Mouse (Mus musculus) CH12.LX (cell line): ENCODE results near the gene Miga2. TPM values are rescaled to one million over a fixed set of nuclear protein-coding genes. Genes with fewer than 3 reads are reported as not detected.

Experiments used
- DNase-seq: peaks from one replicate; pipeline ENCODE4 v3.0.0-alpha.2; 2013; ENCODE audit errors: extremely low read depth
- H3K27ac ChIP-seq: 2 replicates; pipeline ENCODE4 v1.5.1; 2012; ENCODE audit warnings: low read depth, mild to moderate bottlenecking, control low read depth, moderate library complexity; ENCODE audit not compliant: insufficient read depth
- H3K27me3 ChIP-seq: replicated peaks from 2 replicates; pipeline ENCODE3; 2012; ENCODE audit warnings: inconsistent platforms
- H3K36me3 ChIP-seq, 2 experiments: replicated peaks in 1 of 2; 2 replicates each; pipeline versions ENCODE3 to v1.6.1; 2012; ENCODE audit warnings: inconsistent platforms in 1 of 2, low read length in 1 of 2, mild to moderate bottlenecking in 1 of 2, mixed read lengths in 1 of 2, moderate library complexity in 1 of 2; ENCODE audit not compliant: control insufficient read depth in 1 of 2, insufficient read depth in 1 of 2
- H3K4me1 ChIP-seq, 2 experiments: 2 replicates each; pipeline ENCODE4 v1.6.1; 2012; ENCODE audit warnings: inconsistent platforms in 1 of 2, moderate library complexity in 1 of 2; ENCODE audit not compliant: insufficient read depth in 2 of 2, control insufficient read depth in 1 of 2
- H3K4me2 ChIP-seq: 2 replicates; pipeline ENCODE4 v1.6.1; 2012; ENCODE audit warnings: low read depth, mild to moderate bottlenecking, control low read depth; ENCODE audit not compliant: poor library complexity, insufficient read depth, severe bottlenecking
- H3K4me3 ChIP-seq, 3 experiments: fragments of 150-350 bp in 1 of 3; sonication (generic) in 1 of 3; replicated peaks in 1 of 3; 2 replicates each; pipeline versions ENCODE3 to v1.5.1; 2011 to 2012; ENCODE audit warnings: low read depth in 2 of 3, low read length in 2 of 3, mild to moderate bottlenecking in 2 of 3, moderate library complexity in 2 of 3, control low read depth in 1 of 3, improper control_type of control experiment in 1 of 3, inconsistent platforms in 1 of 3, mixed read lengths in 1 of 3; ENCODE audit not compliant: poor library complexity in 1 of 3
- H3K79me2 ChIP-seq: replicated peaks from 2 replicates; pipeline ENCODE4 v1.6.1; 2012; ENCODE audit warnings: mild to moderate bottlenecking, moderate library complexity; ENCODE audit not compliant: control insufficient read depth, poor library complexity, insufficient read depth, severe bottlenecking; ENCODE audit errors: extremely low read depth
- H3K9ac ChIP-seq: 2 replicates; pipeline ENCODE4 v1.6.1; 2012; ENCODE audit warnings: low read depth, mild to moderate bottlenecking, control low read depth, moderate library complexity; ENCODE audit not compliant: insufficient read depth
- H3K9me3 ChIP-seq: replicated peaks from 2 replicates; pipeline ENCODE3; 2012; ENCODE audit warnings: low read length, inconsistent platforms, mixed read lengths
- CTCF ChIP-seq, 2 experiments: IDR thresholded peaks in 1 of 2; conservative IDR thresholded peaks in 1 of 2; 2 replicates each; pipeline ENCODE4 v1.5.1; 2011 to 2012; ENCODE audit warnings: low read depth in 2 of 2, low read length in 2 of 2, improper control_type of control experiment in 1 of 2, inconsistent platforms in 1 of 2, mild to moderate bottlenecking in 1 of 2, moderate library complexity in 1 of 2
- ELF1 ChIP-seq: IDR thresholded peaks from 2 replicates; pipeline ENCODE4 v1.6.1; 2014; ENCODE audit warnings: low read depth, mild to moderate bottlenecking, inconsistent platforms, low read length, improper control_type of control experiment
- ETS1 ChIP-seq: conservative IDR thresholded peaks from 2 replicates; pipeline ENCODE4 v1.6.1; 2012; ENCODE audit warnings: low read depth, mild to moderate bottlenecking, inconsistent platforms, low read length, improper control_type of control experiment, moderate library complexity
- GABPA ChIP-seq: IDR thresholded peaks from 2 replicates; pipeline ENCODE4 v1.6.1; 2012; ENCODE audit warnings: low read depth, low read length, improper control_type of control experiment, inconsistent platforms; ENCODE audit not compliant: insufficient replicate concordance
- JUN ChIP-seq: IDR thresholded peaks from 2 replicates; pipeline ENCODE4 v1.6.1; 2011; ENCODE audit warnings: low read depth, mild to moderate bottlenecking, low read length, improper control_type of control experiment, moderate library complexity; ENCODE audit not compliant: insufficient read depth
- KAT2A ChIP-seq: IDR thresholded peaks from 2 replicates; pipeline ENCODE4 v1.6.1; 2012; ENCODE audit warnings: low read length, improper control_type of control experiment, inconsistent platforms; ENCODE audit not compliant: insufficient replicate concordance
- MAFK ChIP-seq: IDR thresholded peaks from 2 replicates; pipeline ENCODE4 v1.6.1; 2011; ENCODE audit warnings: low read length, improper control_type of control experiment; ENCODE audit not compliant: insufficient replicate concordance
- MAZ ChIP-seq: IDR thresholded peaks from 2 replicates; pipeline ENCODE4 v1.6.1; 2012; ENCODE audit warnings: low read depth, mild to moderate bottlenecking, inconsistent platforms, low read length, improper control_type of control experiment, moderate library complexity
- MEF2A ChIP-seq: IDR thresholded peaks from 2 replicates; pipeline ENCODE4 v1.6.1; 2014; ENCODE audit warnings: low read depth, mild to moderate bottlenecking, inconsistent platforms, low read length, improper control_type of control experiment, borderline replicate concordance
- MXI1 ChIP-seq: IDR thresholded peaks from 2 replicates; pipeline ENCODE4 v1.6.1; 2011; ENCODE audit warnings: mild to moderate bottlenecking, low read depth, low read length, improper control_type of control experiment
- MYC ChIP-seq: IDR thresholded peaks from 2 replicates; pipeline ENCODE4 v1.6.1; 2011; ENCODE audit warnings: low read depth, mild to moderate bottlenecking, improper control_type of control experiment, low read length
- NRF1 ChIP-seq: IDR thresholded peaks from 2 replicates; pipeline ENCODE4 v1.6.1; 2014; ENCODE audit warnings: low read depth, mild to moderate bottlenecking, inconsistent platforms, low read length, improper control_type of control experiment, moderate library complexity
- POLR2A ChIP-seq: IDR thresholded peaks from 2 replicates; pipeline ENCODE4 v1.6.1; 2011; ENCODE audit warnings: low read depth, mild to moderate bottlenecking, improper control_type of control experiment, low read length
- POLR2AphosphoS2 ChIP-seq: IDR thresholded peaks from 2 replicates; pipeline ENCODE4 v1.6.1; 2011; ENCODE audit warnings: low read depth, low read length, improper control_type of control experiment
- RAD21 ChIP-seq: IDR thresholded peaks from 2 replicates; pipeline ENCODE4 v1.6.1; 2011; ENCODE audit warnings: low read depth, mild to moderate bottlenecking, low read length, improper control_type of control experiment, moderate library complexity
- RCOR1 ChIP-seq: conservative IDR thresholded peaks from 2 replicates; pipeline ENCODE4 v1.6.1; 2012; ENCODE audit warnings: low read depth, mild to moderate bottlenecking, inconsistent platforms, low read length, improper control_type of control experiment
- SMC3 ChIP-seq: IDR thresholded peaks from 2 replicates; pipeline ENCODE4 v1.6.1; 2011; ENCODE audit warnings: low read depth, low read length, improper control_type of control experiment
- TCF12 ChIP-seq: IDR thresholded peaks from 2 replicates; pipeline ENCODE4 v1.6.1; 2014; ENCODE audit warnings: low read depth, mild to moderate bottlenecking, inconsistent platforms, low read length, improper control_type of control experiment
- USF1 ChIP-seq: IDR thresholded peaks from 2 replicates; pipeline ENCODE4 v1.6.1; 2014; ENCODE audit warnings: low read depth, mild to moderate bottlenecking, inconsistent platforms, low read length, improper control_type of control experiment
- ZC3H11A ChIP-seq: IDR thresholded peaks from 2 replicates; pipeline ENCODE4 v1.6.1; 2012; ENCODE audit warnings: low read depth, mild to moderate bottlenecking, inconsistent platforms, low read length, improper control_type of control experiment
- ZKSCAN1 ChIP-seq: IDR thresholded peaks from 2 replicates; pipeline ENCODE4 v1.6.1; 2012; ENCODE audit warnings: low read depth, inconsistent platforms, low read length, improper control_type of control experiment, borderline replicate concordance
- ZNF384 ChIP-seq: IDR thresholded peaks from 2 replicates; pipeline ENCODE4 v1.6.1; 2012; ENCODE audit warnings: low read depth, low read length, improper control_type of control experiment, inconsistent platforms
- dilution Hi-C: fragments of 300-500 bp; cut with MboI; formaldehyde crosslinking; loops from 2 replicates; pipeline ENCODE4 v1.14.3; 2020; ENCODE audit warnings: low sequenced_read_pairs; ENCODE audit not compliant: extremely low pct_unique_long_range_greater_than_20kb, extremely low pct_ligation_motif_present
- in situ Hi-C: fragments of 300-500 bp; cut with MboI; formaldehyde crosslinking; loops from 3 replicates; pipeline ENCODE4 v1.14.3; 2019; ENCODE audit warnings: low sequenced_read_pairs, low pct_ligation_motif_present, low pct_unique_long_range_greater_than_20kb, mixed read lengths
- polyA plus RNA-seq: library from polyadenylated mRNA; unstranded; fragments of >175 nt; gene quantifications from 2 replicates; pipeline ENCODE4 v1.2.1, GENCODE M21; 2012; ENCODE audit warnings: low read depth; ENCODE audit not compliant: insufficient read length
- total RNA-seq, 2 experiments: library from RNA; depleted of rRNA; stranded (reverse); fragments of 300-350 nt in 1 of 2; fragments of >200 nt in 1 of 2; gene quantifications; 2 replicates each; pipeline ENCODE4 v1.2.3; 2012 to 2014

Gene Miga2
- total and polyA plus RNA-seq, 3 experiments: 9.2 to 11.2 (median 9.4) TPM

GRCm38 (mm10) chr2:30328791-30329190 is 35.2 kb upstream of the Miga2 start:
- in situ Hi-C loops: no loop called here
- dilution Hi-C loops: no loop called here
- no peak for DNase-seq

GRCm38 (mm10) chr2:30335324-30335723 is 28.7 kb upstream of the Miga2 start:
- no peak overlapping the region for H3K4me3 ChIP-seq
- H3K9ac ChIP-seq: no peak overlapping the region
- TF ChIP-seq MEF2A: no peak
- TF ChIP-seq ZKSCAN1: no peak
- no peak for TF ChIP-seq CTCF (conservative IDR thresholded peaks at IDR 0.05 in 1 of 2, IDR thresholded peaks at IDR 0.05 in 1 of 2; ENCODE audit: low read depth in 2 of 2, low read length in 2 of 2)
- no peak for TF ChIP-seq ZC3H11A
- no peak for TF ChIP-seq SMC3
- TF ChIP-seq MXI1: no peak
- TF ChIP-seq RAD21: no peak
- TF ChIP-seq GABPA: no peak
- TF ChIP-seq JUN: no peak
- TF ChIP-seq ETS1: no peak
- TF ChIP-seq MAZ: no peak
- TF ChIP-seq MYC: no peak
- TF ChIP-seq RCOR1: no peak
- TF ChIP-seq ZNF384: no peak
- no peak for TF ChIP-seq POLR2AphosphoS2
- no peak for TF ChIP-seq POLR2A
- no peak for TF ChIP-seq KAT2A
- no peak for TF ChIP-seq TCF12
- no peak for TF ChIP-seq ELF1
- H3K4me1 ChIP-seq: no peaks in the 10 kb centered on the region
- dilution Hi-C loops (no loop called here), in situ Hi-C loops (no loop called here)
- H3K36me3 ChIP-seq: peaks cover 76 to 97% of the 10 kb centered on the region in 2 experiments
- H3K9me3 ChIP-seq: no peaks in the 10 kb centered on the region
- no peaks in the 10 kb centered on the region for H3K27me3 ChIP-seq
- H3K27ac ChIP-seq: no peak overlapping the region
- no peak overlapping the region for H3K4me2 ChIP-seq
- no peaks in the 10 kb centered on the region for H3K79me2 ChIP-seq
- DNase-seq: no peak

More at GRCm38 (mm10) chr2:30328791-30329190, 35.2 kb upstream of the Miga2 start:
- Histone ChIP-seq H3K4me1 (no peaks in the 10 kb centered on the region), H3K4me3 (no peak overlapping the region), H3K9me3 (no peaks in the 10 kb centered on the region), H3K79me2 (no peaks in the 10 kb centered on the region), H3K9ac (no peak overlapping the region), H3K27me3 (no peaks in the 10 kb centered on the region), H3K36me3 (peaks cover 69 to 97% of the 10 kb centered on the region in 2 experiments), H3K4me2 (no peak overlapping the region), H3K27ac (no peak overlapping the region)
- TF ChIP-seq ELF1 (no peak), NRF1 (no peak), MYC (no peak), MAFK (no peak), USF1 (no peak), MXI1 (no peak), GABPA (no peak)
